Mouse (Mus musculus) kidney, embryonic 16.5 days (tissue): Measurements from ENCODE around the gene Traf3ip1. TPM values are rescaled to one million over a fixed set of nuclear protein-coding genes. Genes with fewer than 3 reads are reported as not detected.

Experiments used
- ATAC-seq: fragments of 200-750 bp; cut with Nextera tagmentation; 2 replicates; pipeline ENCODE4 v1.8.0; 2017; ENCODE audit warnings: moderate TSS enrichment; ENCODE audit not compliant: low FRiP score, low TSS enrichment
- H3K27ac ChIP-seq: fragments of 300-500 bp; sonication (generic); 2 replicates; pipeline ENCODE4 v1.5.1; 2014; ENCODE audit warnings: low read length
- H3K27me3 ChIP-seq: fragments of 300-500 bp; sonication (generic); 2 replicates; pipeline ENCODE4 v1.6.1; 2014; ENCODE audit warnings: low read length, control low read depth, mixed read lengths; ENCODE audit not compliant: insufficient read depth
- H3K36me3 ChIP-seq: fragments of 300-500 bp; sonication (generic); 2 replicates; pipeline ENCODE4 v1.6.1; 2014; ENCODE audit warnings: low read length, control low read depth, mixed read lengths; ENCODE audit not compliant: insufficient read depth
- H3K4me1 ChIP-seq: fragments of 300-500 bp; sonication (generic); 2 replicates; pipeline ENCODE4 v1.6.1; 2014; ENCODE audit warnings: low read length, control low read depth, mixed read lengths; ENCODE audit not compliant: insufficient read depth
- H3K4me2 ChIP-seq: fragments of 300-500 bp; sonication (generic); replicated peaks from 2 replicates; pipeline ENCODE4 v1.6.1; 2014; ENCODE audit warnings: low read depth, low read length
- H3K4me3 ChIP-seq: fragments of 300-500 bp; sonication (generic); 2 replicates; pipeline ENCODE4 v1.5.1; 2014; ENCODE audit warnings: mild to moderate bottlenecking, low read length
- H3K9ac ChIP-seq: fragments of 300-500 bp; sonication (generic); replicated peaks from 2 replicates; pipeline ENCODE4 v1.6.1; 2014; ENCODE audit warnings: low read length
- H3K9me3 ChIP-seq: fragments of 300-500 bp; sonication (generic); 2 replicates; pipeline ENCODE4 v1.6.1; 2016; ENCODE audit warnings: low read length, control low read depth
- WGBS: fragments of 180-500 bp; shearing (Covaris S2); extraction: QIAGEN DNeasy Blood & Tissue Kit; methylation state at CpG from one replicate; pipeline ENCODE4 v1.1.7; 2014; 5-methylcytosine and 5-hydroxymethylcytosine counted together
- polyA plus RNA-seq: library from polyadenylated mRNA; unstranded; fragments of >200 nt; fragmentation: Nextera tagmentation; extraction: Ambion mirVana; gene quantifications from 2 replicates; pipeline ENCODE4 v1.2.1, GENCODE M21; 2015

The Traf3ip1 gene
- polyA plus RNA-seq, 1 experiment from 2014 or later: 10.7 TPM

DNA sequence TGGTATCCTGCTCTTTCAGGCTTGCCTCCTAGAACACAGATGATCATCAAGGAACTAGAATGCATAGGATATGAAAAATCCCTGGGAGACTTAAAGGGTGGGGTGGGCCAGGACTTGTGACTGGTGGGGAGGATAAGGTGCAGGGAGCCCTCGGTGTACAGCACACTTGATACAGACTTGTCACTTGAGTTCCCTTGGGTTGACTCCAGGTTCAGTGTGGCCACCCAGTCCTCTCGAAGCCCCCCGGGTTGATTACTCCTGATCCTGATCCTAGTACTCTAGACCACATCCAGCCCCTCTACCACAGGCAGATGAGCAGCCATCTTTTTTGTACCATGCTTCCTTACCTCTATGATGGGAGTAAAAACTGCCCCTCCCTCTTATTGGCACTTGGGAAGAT is 39.5 kb upstream of the Traf3ip1 start:
- no peaks in the 10 kb centered on the region for H3K27me3 ChIP-seq
- no peak overlapping the region for H3K4me3 ChIP-seq
- no peak overlapping the region for H3K4me2 ChIP-seq
- peak overlapping the region; percentile 75 for H3K27ac ChIP-seq
- no peaks in the 10 kb centered on the region for H3K9me3 ChIP-seq
- 86% methylated on average over 3 of the region's 3 CpGs for WGBS
- no peak overlapping the region for H3K9ac ChIP-seq
- H3K4me1 ChIP-seq: peaks cover 68% of the 10 kb centered on the region
- no peak for ATAC-seq
- no peaks in the 10 kb centered on the region for H3K36me3 ChIP-seq

DNA sequence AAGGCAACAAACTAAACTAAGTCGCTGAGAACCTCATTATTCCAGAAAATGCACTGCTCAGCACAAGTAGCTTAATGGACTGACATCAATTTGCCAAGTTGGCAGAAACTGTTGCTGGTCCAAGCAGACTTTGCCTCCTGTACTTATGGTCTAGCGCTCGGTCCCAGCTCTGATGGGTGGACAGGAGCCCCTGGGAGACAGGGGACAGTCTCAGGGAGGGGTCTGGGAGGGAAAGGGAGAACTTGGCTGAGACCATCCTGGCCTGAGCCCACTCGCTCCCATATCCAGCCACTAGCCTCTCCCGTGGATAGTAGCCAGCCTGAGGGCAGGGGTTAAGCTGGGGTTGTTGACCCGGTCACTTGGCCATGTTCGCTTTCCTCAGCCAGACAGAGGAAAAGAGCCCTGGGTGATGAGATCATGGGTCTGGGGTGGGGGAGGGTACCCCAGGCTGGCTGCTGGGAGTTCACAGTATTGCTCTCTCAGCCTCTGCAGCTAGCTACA is 38.7 kb upstream of the Traf3ip1 start:
- H3K27ac ChIP-seq: peak overlapping the region; percentile 75
- no peak for ATAC-seq
- peak overlapping the region; percentile 28 for H3K4me2 ChIP-seq
- H3K27me3 ChIP-seq: no peaks in the 10 kb centered on the region
- H3K9me3 ChIP-seq: no peaks in the 10 kb centered on the region
- peak overlapping the region; percentile 27; the same call in 1 of the 2 replicates for H3K9ac ChIP-seq
- no peaks in the 10 kb centered on the region for H3K36me3 ChIP-seq
- no peak overlapping the region for H3K4me3 ChIP-seq
- 21% methylated on average over 7 of the region's 7 CpGs for WGBS
- peaks cover 73% of the 10 kb centered on the region for H3K4me1 ChIP-seq

DNA sequence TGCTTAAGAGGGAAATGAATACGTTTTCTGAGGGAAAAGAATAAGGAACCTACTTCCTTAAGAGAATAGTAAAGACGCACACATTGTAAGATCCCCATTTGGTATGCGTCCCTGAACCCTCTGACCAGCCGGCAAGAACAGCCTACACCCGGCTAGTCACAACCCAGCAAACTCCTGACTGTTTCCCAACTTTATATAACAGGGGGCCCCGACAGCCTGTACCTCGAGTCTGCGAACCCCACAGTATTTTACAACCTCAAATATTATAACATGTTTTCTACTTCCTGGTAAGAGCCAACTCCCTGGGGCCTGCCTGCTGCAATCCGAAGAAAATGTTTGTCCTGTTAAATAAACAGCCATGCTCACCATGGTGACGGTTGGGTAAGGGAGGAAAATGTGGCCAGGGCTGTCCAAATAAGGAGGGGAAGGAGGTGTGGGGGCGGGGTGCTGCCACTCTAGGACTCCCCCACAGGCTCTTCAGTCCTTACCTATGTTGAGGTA is 38.1 kb upstream of the Traf3ip1 start:
- Histone ChIP-seq H3K4me3 (0 out of 2 replicates have a peak overlapping the region, but pooled peaks have one; percentile 2), H3K27ac (peak overlapping the region; percentile 75), H3K9ac (peak overlapping the region; percentile 27; the same call in 1 of the 2 replicates), H3K4me1 (peaks cover 67% of the 10 kb centered on the region), H3K9me3 (no peaks in the 10 kb centered on the region), H3K36me3 (no peaks in the 10 kb centered on the region), H3K4me2 (peak overlapping the region; percentile 28), H3K27me3 (no peaks in the 10 kb centered on the region)
- ATAC-seq: no peak
- WGBS: 19% methylated on average over 11 of the region's 11 CpGs

DNA sequence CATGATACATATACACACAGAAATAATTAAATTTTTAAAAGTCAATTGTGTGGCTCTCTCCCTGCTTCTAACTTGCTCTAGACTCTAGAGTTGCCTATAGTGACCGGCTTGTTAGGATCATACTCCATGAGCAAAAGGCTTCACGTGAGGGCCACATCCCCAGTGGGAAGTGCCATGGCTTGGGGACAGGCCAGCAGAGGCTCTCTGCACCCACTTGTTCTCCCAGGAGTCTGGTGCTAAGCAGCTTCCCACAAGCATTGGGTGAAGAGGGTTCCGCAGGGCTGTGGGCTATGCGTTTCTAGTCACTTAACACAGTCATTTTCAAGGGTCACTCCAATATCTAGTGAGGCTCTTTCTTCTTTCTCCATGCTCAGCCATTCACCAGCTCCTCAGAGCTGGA is 37.3 kb upstream of the Traf3ip1 start:
- Histone ChIP-seq H3K27ac (peak overlapping the region; percentile 75), H3K4me3 (no peak overlapping the region), H3K9ac (no peak overlapping the region; the same call in none of the 2 replicates), H3K27me3 (no peaks in the 10 kb centered on the region), H3K36me3 (no peaks in the 10 kb centered on the region), H3K4me1 (peaks cover 60% of the 10 kb centered on the region), H3K9me3 (no peaks in the 10 kb centered on the region), H3K4me2 (no peak overlapping the region)
- ATAC-seq: no peak
- 92% methylated on average over 4 of the region's 4 CpGs for WGBS

DNA sequence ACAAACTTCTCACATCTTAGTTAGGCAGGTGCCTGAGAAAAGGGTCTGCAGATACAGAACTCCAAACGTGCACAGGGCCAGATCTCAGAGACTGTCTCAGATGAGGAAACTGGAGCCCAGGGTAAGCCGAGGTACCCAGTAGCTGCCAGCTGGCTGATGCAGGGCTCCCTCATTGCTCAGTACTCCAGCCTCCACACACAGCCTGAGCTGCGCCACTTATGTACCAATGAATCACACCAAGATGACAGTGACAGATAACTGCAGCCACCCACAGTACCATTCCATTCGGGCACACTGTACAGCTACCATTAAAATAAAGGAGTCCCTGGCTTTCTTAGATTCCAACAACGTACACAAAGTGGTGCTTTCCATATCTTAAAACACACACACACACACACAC is 36.7 kb upstream of the Traf3ip1 start:
- H3K27me3 ChIP-seq: no peaks in the 10 kb centered on the region
- H3K9ac ChIP-seq: peak overlapping the region; percentile 77
- H3K9me3 ChIP-seq: no peaks in the 10 kb centered on the region
- H3K4me3 ChIP-seq: 0 out of 2 replicates have a peak overlapping the region, but pooled peaks have one; percentile 82
- no peaks in the 10 kb centered on the region for H3K36me3 ChIP-seq
- H3K4me1 ChIP-seq: peaks cover 55% of the 10 kb centered on the region
- WGBS: 53% methylated on average over 5 of the region's 5 CpGs
- ATAC-seq: no peak
- peak overlapping the region; percentile 7; the same call in 1 of the 2 replicates for H3K27ac ChIP-seq
- peak overlapping the region; percentile 85; the same call in 1 of the 2 replicates for H3K4me2 ChIP-seq

DNA sequence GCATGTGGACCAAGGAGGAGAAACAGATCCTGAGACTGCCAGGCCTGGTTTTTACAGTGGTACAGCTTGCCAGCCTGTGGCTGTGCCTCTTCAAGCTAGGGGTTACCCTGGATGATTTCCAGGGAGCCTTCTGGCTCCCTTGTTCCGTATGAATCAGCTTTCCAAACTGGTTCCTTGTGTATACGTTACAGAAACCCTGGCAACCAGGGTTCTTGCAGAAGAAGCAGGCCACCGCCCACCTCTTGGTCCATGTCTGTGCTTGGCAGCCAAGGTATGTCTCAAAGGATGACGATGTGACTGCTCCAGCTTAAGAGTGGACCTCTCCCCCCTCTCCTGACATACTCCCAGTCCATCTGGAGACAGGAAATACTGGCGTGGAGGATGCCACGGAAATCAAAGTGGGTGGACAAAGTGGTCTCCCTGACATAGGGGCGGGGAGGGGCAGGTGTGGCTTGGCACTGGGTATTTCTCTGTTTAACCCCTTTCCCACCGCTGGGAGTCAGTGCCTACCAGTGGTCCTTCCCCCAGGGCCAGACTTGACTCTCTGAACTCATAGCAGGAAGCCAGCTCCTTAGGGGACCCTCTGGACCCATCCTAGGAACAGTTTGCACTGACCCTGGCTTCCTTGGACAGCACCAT is 36.1 kb upstream of the Traf3ip1 start:
- no peaks in the 10 kb centered on the region for H3K36me3 ChIP-seq
- H3K27me3 ChIP-seq: no peaks in the 10 kb centered on the region
- H3K9me3 ChIP-seq: no peaks in the 10 kb centered on the region
- H3K27ac ChIP-seq: peak overlapping the region; percentile 7; the same call in 1 of the 2 replicates
- peak overlapping the region; percentile 85 for H3K4me2 ChIP-seq
- peak overlapping the region; percentile 82 for H3K4me3 ChIP-seq
- peaks cover 55% of the 10 kb centered on the region for H3K4me1 ChIP-seq
- H3K9ac ChIP-seq: peak overlapping the region; percentile 77
- ATAC-seq: peak; percentile 4; the same call in 1 of the 2 replicates
- 11% methylated on average over 8 of the region's 8 CpGs for WGBS

DNA sequence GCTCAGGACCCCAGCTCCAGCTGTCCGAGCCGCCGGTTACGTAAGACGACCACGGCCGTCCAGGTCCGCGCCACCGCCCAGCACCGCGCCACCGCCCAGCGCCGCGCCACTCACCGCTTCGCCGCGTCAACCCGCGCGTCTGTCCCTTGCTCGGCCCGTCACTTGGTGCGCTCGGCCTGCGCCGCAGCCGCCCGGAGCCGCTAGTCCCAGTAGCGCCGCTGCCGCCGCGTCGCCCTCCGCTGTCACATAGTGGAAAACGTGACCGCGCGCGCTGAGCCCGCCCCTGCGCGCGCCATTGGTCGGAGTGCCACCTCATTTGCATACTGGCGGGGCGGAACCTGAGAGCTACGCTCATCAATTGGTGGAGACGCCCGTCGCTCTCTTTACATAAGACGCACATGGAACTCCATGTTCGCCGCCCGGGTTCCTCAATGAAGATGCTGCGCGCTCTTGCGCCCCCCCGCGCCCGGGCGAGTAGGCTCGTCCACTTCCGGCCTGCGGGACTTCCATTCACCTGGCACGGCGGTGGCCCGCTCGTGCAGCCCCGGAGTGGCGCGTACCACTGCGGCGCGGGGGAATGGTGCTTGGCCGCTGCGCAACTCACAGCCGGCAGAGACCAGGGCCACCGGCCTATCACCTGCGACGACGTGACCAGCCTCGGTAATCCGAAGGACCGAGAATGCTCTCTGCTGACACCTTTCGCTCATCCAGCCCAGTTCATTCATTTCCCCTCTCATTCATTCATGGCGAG is 35.2 kb upstream of the Traf3ip1 start, which contains the start of gene Per2:
Gene Per2, minus strand, starts transcription at position 266 of the 751 bp plus-strand sequence.
- peaks cover 50% of the 10 kb centered on the region for H3K4me1 ChIP-seq
- no peaks in the 10 kb centered on the region for H3K27me3 ChIP-seq
- WGBS: under 1% methylated on average over 88 of the region's 91 CpGs
- H3K9me3 ChIP-seq: no peaks in the 10 kb centered on the region
- ATAC-seq: peak; percentile 94
- peak within 1 kb of the TSS; percentile 82 for H3K4me3 ChIP-seq
- peak within 1 kb of the TSS; percentile 36; the same call in 1 of the 2 replicates for H3K27ac ChIP-seq
- H3K36me3 ChIP-seq: no peaks in the 10 kb centered on the region
- peak within 1 kb of the TSS; percentile 85 for H3K4me2 ChIP-seq
- H3K9ac ChIP-seq: peak within 1 kb of the TSS; percentile 77

DNA sequence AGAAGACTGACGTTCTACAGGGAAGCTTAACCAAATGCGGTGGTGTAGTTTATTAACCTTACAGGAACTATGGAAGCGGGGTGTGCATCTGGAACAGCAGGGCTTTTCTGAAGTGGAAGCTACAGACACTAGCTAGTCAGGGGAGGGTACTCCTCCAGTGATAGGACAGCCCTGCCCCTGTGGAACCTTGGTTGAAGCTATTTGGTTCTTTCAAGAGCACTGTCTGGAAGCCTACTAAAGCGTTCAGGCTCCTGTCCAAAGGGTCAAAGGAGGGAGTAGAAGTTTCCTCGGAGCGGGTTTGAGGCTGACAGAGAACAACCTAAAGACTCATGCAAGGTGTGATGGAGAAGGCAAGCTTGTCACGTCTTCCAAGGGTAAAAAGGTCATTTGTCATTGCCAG is 34.4 kb upstream of the Traf3ip1 start:
- H3K36me3 ChIP-seq: no peaks in the 10 kb centered on the region
- peaks cover 43% of the 10 kb centered on the region for H3K4me1 ChIP-seq
- WGBS: 32% methylated on average over 7 of the region's 7 CpGs
- H3K27ac ChIP-seq: peak overlapping the region; percentile 36; the same call in 1 of the 2 replicates
- no peak for ATAC-seq
- H3K9ac ChIP-seq: peak overlapping the region; percentile 66; the same call in 1 of the 2 replicates
- no peaks in the 10 kb centered on the region for H3K9me3 ChIP-seq
- H3K4me3 ChIP-seq: peak overlapping the region; percentile 82
- no peaks in the 10 kb centered on the region for H3K27me3 ChIP-seq
- H3K4me2 ChIP-seq: peak overlapping the region; percentile 85

DNA sequence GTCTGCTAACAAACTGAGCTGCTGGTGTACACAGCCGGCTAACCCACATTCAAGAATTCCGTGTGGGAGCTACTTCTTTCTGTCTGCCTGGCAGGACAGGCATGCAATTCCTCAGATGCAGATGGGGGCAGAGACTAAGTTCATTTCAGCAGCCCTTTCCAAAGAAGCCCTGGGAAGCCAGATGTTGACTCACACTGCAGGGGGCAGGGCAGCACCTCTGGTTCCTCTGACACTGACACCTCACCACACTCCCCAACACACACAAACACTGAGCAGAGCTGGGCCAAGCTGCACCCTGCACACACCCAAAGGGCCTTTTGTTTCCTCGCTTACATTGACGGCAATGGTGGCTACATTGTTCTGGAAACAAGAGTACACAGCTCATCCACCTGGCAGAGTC is 33.9 kb upstream of the Traf3ip1 start:
- no peak for ATAC-seq
- WGBS: 57% methylated on average over 4 of the region's 4 CpGs
- Histone ChIP-seq H3K36me3 (no peaks in the 10 kb centered on the region), H3K27ac (no peak overlapping the region), H3K4me3 (no peak overlapping the region), H3K9ac (no peak overlapping the region), H3K4me2 (no peak overlapping the region), H3K4me1 (peaks cover 39% of the 10 kb centered on the region), H3K9me3 (no peaks in the 10 kb centered on the region), H3K27me3 (no peaks in the 10 kb centered on the region)
